Mouse (Mus musculus) CH12.LX (cell line): Measurements from ENCODE around the gene Nup50. TPM values are rescaled to one million over a fixed set of nuclear protein-coding genes. Genes with fewer than 3 reads are reported as not detected.

Source experiments
- DNase-seq: peaks from one replicate; pipeline ENCODE4 v3.0.0-alpha.2; 2013; ENCODE audit errors: extremely low read depth
- H3K27ac ChIP-seq: 2 replicates; pipeline ENCODE4 v1.5.1; 2012; ENCODE audit warnings: low read depth, mild to moderate bottlenecking, control low read depth, moderate library complexity; ENCODE audit not compliant: insufficient read depth
- H3K27me3 ChIP-seq: replicated peaks from 2 replicates; pipeline ENCODE3; 2012; ENCODE audit warnings: inconsistent platforms
- H3K36me3 ChIP-seq, 2 experiments: replicated peaks in 1 of 2; 2 replicates each; pipeline versions ENCODE3 to v1.6.1; 2012; ENCODE audit warnings: inconsistent platforms in 1 of 2, low read length in 1 of 2, mild to moderate bottlenecking in 1 of 2, mixed read lengths in 1 of 2, moderate library complexity in 1 of 2; ENCODE audit not compliant: control insufficient read depth in 1 of 2, insufficient read depth in 1 of 2
- H3K4me1 ChIP-seq, 2 experiments: 2 replicates each; pipeline ENCODE4 v1.6.1; 2012; ENCODE audit warnings: inconsistent platforms in 1 of 2, moderate library complexity in 1 of 2; ENCODE audit not compliant: insufficient read depth in 2 of 2, control insufficient read depth in 1 of 2
- H3K4me2 ChIP-seq: 2 replicates; pipeline ENCODE4 v1.6.1; 2012; ENCODE audit warnings: low read depth, mild to moderate bottlenecking, control low read depth; ENCODE audit not compliant: poor library complexity, insufficient read depth, severe bottlenecking
- H3K4me3 ChIP-seq, 3 experiments: fragments of 150-350 bp in 1 of 3; sonication (generic) in 1 of 3; replicated peaks in 1 of 3; 2 replicates each; pipeline versions ENCODE3 to v1.5.1; 2011 to 2012; ENCODE audit warnings: low read depth in 2 of 3, low read length in 2 of 3, mild to moderate bottlenecking in 2 of 3, moderate library complexity in 2 of 3, control low read depth in 1 of 3, improper control_type of control experiment in 1 of 3, inconsistent platforms in 1 of 3, mixed read lengths in 1 of 3; ENCODE audit not compliant: poor library complexity in 1 of 3
- H3K79me2 ChIP-seq: replicated peaks from 2 replicates; pipeline ENCODE4 v1.6.1; 2012; ENCODE audit warnings: mild to moderate bottlenecking, moderate library complexity; ENCODE audit not compliant: control insufficient read depth, poor library complexity, insufficient read depth, severe bottlenecking; ENCODE audit errors: extremely low read depth
- H3K9ac ChIP-seq: 2 replicates; pipeline ENCODE4 v1.6.1; 2012; ENCODE audit warnings: low read depth, mild to moderate bottlenecking, control low read depth, moderate library complexity; ENCODE audit not compliant: insufficient read depth
- H3K9me3 ChIP-seq: replicated peaks from 2 replicates; pipeline ENCODE3; 2012; ENCODE audit warnings: low read length, inconsistent platforms, mixed read lengths
- BHLHE40 ChIP-seq: IDR thresholded peaks from 2 replicates; pipeline ENCODE4 v1.6.1; 2011; ENCODE audit warnings: mild to moderate bottlenecking, low read depth, low read length, improper control_type of control experiment
- CTCF ChIP-seq, 2 experiments: IDR thresholded peaks in 1 of 2; conservative IDR thresholded peaks in 1 of 2; 2 replicates each; pipeline ENCODE4 v1.5.1; 2011 to 2012; ENCODE audit warnings: low read depth in 2 of 2, low read length in 2 of 2, improper control_type of control experiment in 1 of 2, inconsistent platforms in 1 of 2, mild to moderate bottlenecking in 1 of 2, moderate library complexity in 1 of 2
- ELF1 ChIP-seq: IDR thresholded peaks from 2 replicates; pipeline ENCODE4 v1.6.1; 2014; ENCODE audit warnings: low read depth, mild to moderate bottlenecking, inconsistent platforms, low read length, improper control_type of control experiment
- EP300 ChIP-seq: IDR thresholded peaks from 2 replicates; pipeline ENCODE4 v1.6.1; 2011; ENCODE audit warnings: low read length, improper control_type of control experiment
- ETS1 ChIP-seq: conservative IDR thresholded peaks from 2 replicates; pipeline ENCODE4 v1.6.1; 2012; ENCODE audit warnings: low read depth, mild to moderate bottlenecking, inconsistent platforms, low read length, improper control_type of control experiment, moderate library complexity
- GABPA ChIP-seq: IDR thresholded peaks from 2 replicates; pipeline ENCODE4 v1.6.1; 2012; ENCODE audit warnings: low read depth, low read length, improper control_type of control experiment, inconsistent platforms; ENCODE audit not compliant: insufficient replicate concordance
- JUN ChIP-seq: IDR thresholded peaks from 2 replicates; pipeline ENCODE4 v1.6.1; 2011; ENCODE audit warnings: low read depth, mild to moderate bottlenecking, low read length, improper control_type of control experiment, moderate library complexity; ENCODE audit not compliant: insufficient read depth
- MAFK ChIP-seq: IDR thresholded peaks from 2 replicates; pipeline ENCODE4 v1.6.1; 2011; ENCODE audit warnings: low read length, improper control_type of control experiment; ENCODE audit not compliant: insufficient replicate concordance
- MEF2A ChIP-seq: IDR thresholded peaks from 2 replicates; pipeline ENCODE4 v1.6.1; 2014; ENCODE audit warnings: low read depth, mild to moderate bottlenecking, inconsistent platforms, low read length, improper control_type of control experiment, borderline replicate concordance
- MXI1 ChIP-seq: IDR thresholded peaks from 2 replicates; pipeline ENCODE4 v1.6.1; 2011; ENCODE audit warnings: mild to moderate bottlenecking, low read depth, low read length, improper control_type of control experiment
- MYC ChIP-seq: IDR thresholded peaks from 2 replicates; pipeline ENCODE4 v1.6.1; 2011; ENCODE audit warnings: low read depth, mild to moderate bottlenecking, improper control_type of control experiment, low read length
- NELFE ChIP-seq: IDR thresholded peaks from 2 replicates; pipeline ENCODE4 v1.6.1; 2011; ENCODE audit warnings: low read depth, low read length, improper control_type of control experiment
- NRF1 ChIP-seq: IDR thresholded peaks from 2 replicates; pipeline ENCODE4 v1.6.1; 2014; ENCODE audit warnings: low read depth, mild to moderate bottlenecking, inconsistent platforms, low read length, improper control_type of control experiment, moderate library complexity
- PAX5 ChIP-seq: IDR thresholded peaks from 2 replicates; pipeline ENCODE4 v1.6.1; 2012; ENCODE audit warnings: low read length, inconsistent platforms, mixed read lengths
- POLR2A ChIP-seq: IDR thresholded peaks from 2 replicates; pipeline ENCODE4 v1.6.1; 2011; ENCODE audit warnings: low read depth, mild to moderate bottlenecking, improper control_type of control experiment, low read length
- RAD21 ChIP-seq: IDR thresholded peaks from 2 replicates; pipeline ENCODE4 v1.6.1; 2011; ENCODE audit warnings: low read depth, mild to moderate bottlenecking, low read length, improper control_type of control experiment, moderate library complexity
- RCOR1 ChIP-seq: conservative IDR thresholded peaks from 2 replicates; pipeline ENCODE4 v1.6.1; 2012; ENCODE audit warnings: low read depth, mild to moderate bottlenecking, inconsistent platforms, low read length, improper control_type of control experiment
- SIN3A ChIP-seq: IDR thresholded peaks from 2 replicates; pipeline ENCODE4 v1.6.1; 2012; ENCODE audit warnings: low read length, improper control_type of control experiment, inconsistent platforms
- SMC3 ChIP-seq: IDR thresholded peaks from 2 replicates; pipeline ENCODE4 v1.6.1; 2011; ENCODE audit warnings: low read depth, low read length, improper control_type of control experiment
- USF2 ChIP-seq: conservative IDR thresholded peaks from 2 replicates; pipeline ENCODE4 v1.6.1; 2011; ENCODE audit warnings: low read depth, low read length, improper control_type of control experiment
- dilution Hi-C: fragments of 300-500 bp; cut with MboI; formaldehyde crosslinking; loops from 2 replicates; pipeline ENCODE4 v1.14.3; 2020; ENCODE audit warnings: low sequenced_read_pairs; ENCODE audit not compliant: extremely low pct_unique_long_range_greater_than_20kb, extremely low pct_ligation_motif_present
- in situ Hi-C: fragments of 300-500 bp; cut with MboI; formaldehyde crosslinking; loops from 3 replicates; pipeline ENCODE4 v1.14.3; 2019; ENCODE audit warnings: low sequenced_read_pairs, low pct_ligation_motif_present, low pct_unique_long_range_greater_than_20kb, mixed read lengths
- polyA plus RNA-seq: library from polyadenylated mRNA; unstranded; fragments of >175 nt; gene quantifications from 2 replicates; pipeline ENCODE4 v1.2.1, GENCODE M21; 2012; ENCODE audit warnings: low read depth; ENCODE audit not compliant: insufficient read length
- total RNA-seq, 2 experiments: library from RNA; depleted of rRNA; stranded (reverse); fragments of 300-350 nt in 1 of 2; fragments of >200 nt in 1 of 2; gene quantifications; 2 replicates each; pipeline ENCODE4 v1.2.3; 2012 to 2014

The Nup50 gene
- total and polyA plus RNA-seq, 3 experiments: 39.2 to 85.6 (median 43.4) TPM

DNA sequence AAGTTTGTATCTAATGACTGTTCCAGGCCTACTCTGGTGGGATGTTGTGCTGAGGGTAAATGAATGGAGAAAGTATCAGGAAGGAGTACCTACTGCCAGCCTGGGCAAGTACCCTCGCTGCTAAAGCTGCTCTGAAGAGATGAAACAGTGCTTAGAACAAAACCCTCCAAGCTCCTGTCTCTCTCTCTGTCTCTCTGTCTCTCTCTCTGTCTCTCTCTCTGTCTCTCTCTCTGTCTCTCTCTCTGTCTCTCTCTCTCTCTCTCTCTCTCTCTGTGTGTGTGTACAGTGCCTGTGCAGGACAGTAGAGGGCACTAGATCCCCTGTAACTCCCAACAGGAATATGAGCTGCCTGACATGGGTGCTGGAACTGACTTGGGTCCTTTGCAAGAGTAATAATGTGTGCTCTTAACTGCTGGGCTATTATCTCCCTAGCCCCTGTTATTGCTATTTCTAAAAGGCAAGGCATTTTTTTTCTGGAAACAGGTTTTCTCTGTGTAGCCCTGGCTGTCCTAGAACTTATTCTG, 2.3 kb downstream of the Nup50 start:
- in situ Hi-C loops: loop anchor here (10.0 kb wide), 2 partner anchors 171 to 251 kb away; no protein-coding TSS in a partner anchor
- Histone ChIP-seq H3K27me3 (no peaks in the 10 kb centered on the region), H3K4me3 (no peak overlapping the region), H3K9ac (no peak overlapping the region; the same call in 1 of the 2 replicates), H3K79me2 (peaks cover 61% of the 10 kb centered on the region), H3K4me1 (peaks cover 0 to 31% of the 10 kb centered on the region in 2 experiments; a peak in 2 of 4 replicates), H3K36me3 (peaks cover 28 to 47% of the 10 kb centered on the region in 2 experiments), H3K9me3 (no peaks in the 10 kb centered on the region), H3K4me2 (peak overlapping the region; percentile 100), H3K27ac (no peak overlapping the region)
- peak; percentile 47 for DNase-seq
- dilution Hi-C loops: no loop called here
- peak; percentile 11 to 61; a peak in 2 of 4 replicates for TF ChIP-seq CTCF (conservative IDR thresholded peaks at IDR 0.05 in 1 of 2, IDR thresholded peaks at IDR 0.05 in 1 of 2; ENCODE audit: low read depth in 2 of 2, low read length in 2 of 2)
- no peak for TF ChIP-seq NRF1
- no peak for TF ChIP-seq ELF1
- TF ChIP-seq RAD21: peak; percentile 38
- TF ChIP-seq SIN3A: 0 out of 2 replicates have a peak, but pooled peaks have one; percentile 31
- no peak for TF ChIP-seq MAFK
- TF ChIP-seq MEF2A: peak; percentile 26; the same call in 1 of the 2 replicates
- TF ChIP-seq SMC3: peak; percentile 21
- TF ChIP-seq, all 38 proteins: peak for 5

DNA sequence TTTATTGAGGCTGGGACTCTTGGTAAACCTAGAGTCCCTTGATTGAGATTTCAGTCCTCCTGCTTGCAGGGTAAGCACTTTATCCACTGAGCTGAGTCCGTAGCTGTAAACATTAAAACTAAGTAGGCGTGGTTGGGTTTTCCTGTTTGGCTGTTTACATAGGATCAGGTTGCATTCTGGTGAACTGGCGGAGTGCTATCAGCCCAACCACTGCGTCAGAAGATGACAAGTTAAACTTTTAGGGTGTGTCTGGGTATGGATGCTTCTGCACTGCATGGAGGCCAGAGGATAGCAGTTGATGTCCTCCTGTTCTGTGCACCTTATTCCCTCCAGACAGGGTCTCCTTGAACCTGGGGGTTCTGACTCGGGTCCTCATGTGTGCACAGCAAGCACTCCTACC, 9.1 kb downstream of the Nup50 start:
- H3K27me3 ChIP-seq: no peaks in the 10 kb centered on the region
- H3K9ac ChIP-seq: no peak overlapping the region
- H3K79me2 ChIP-seq: peaks cover 10% of the 10 kb centered on the region
- no peak overlapping the region for H3K27ac ChIP-seq
- dilution Hi-C loops: no loop called here
- no peak for DNase-seq
- TF ChIP-seq RCOR1: no peak
- TF ChIP-seq ETS1: no peak
- TF ChIP-seq MXI1: no peak
- no peak for TF ChIP-seq USF2
- no peak for TF ChIP-seq SMC3
- TF ChIP-seq JUN: no peak
- no peak for TF ChIP-seq NRF1
- no peak for TF ChIP-seq EP300
- no peak for TF ChIP-seq NELFE
- TF ChIP-seq MYC: no peak
- no peak for TF ChIP-seq MEF2A
- no peak for TF ChIP-seq POLR2A
- no peak for TF ChIP-seq GABPA
- no peak for TF ChIP-seq BHLHE40
- no peak for TF ChIP-seq PAX5
- peaks cover 87 to 98% of the 10 kb centered on the region in 2 experiments for H3K36me3 ChIP-seq
- H3K9me3 ChIP-seq: no peaks in the 10 kb centered on the region
- H3K4me1 ChIP-seq: peaks cover 0 to 2% of the 10 kb centered on the region in 2 experiments; a peak in 1 of 4 replicates
- in situ Hi-C loops: no loop called here
- no peak overlapping the region for H3K4me3 ChIP-seq
- H3K4me2 ChIP-seq: no peak overlapping the region
